Mouse (Mus musculus) small intestine, adult 2 months (tissue): ENCODE results near the gene Iqschfp. TPM values are rescaled to one million over a fixed set of nuclear protein-coding genes. Genes with fewer than 3 reads are reported as not detected.

Experiments
- H3K27ac ChIP-seq: fragments of 200-500 bp; 2 replicates; pipeline ENCODE4 v1.5.1; 2012; ENCODE audit warnings: low read depth, low read length, control low read depth, inconsistent platforms; ENCODE audit not compliant: insufficient read depth
- H3K27me3 ChIP-seq: fragments of 200-500 bp; 2 replicates; pipeline ENCODE4 v1.6.1; 2012; ENCODE audit warnings: mild to moderate bottlenecking, moderate library complexity, low read length, inconsistent platforms; ENCODE audit not compliant: control insufficient read depth, insufficient read depth
- H3K36me3 ChIP-seq: fragments of 200-500 bp; 2 replicates; pipeline ENCODE4 v1.6.1; 2012; ENCODE audit warnings: mild to moderate bottlenecking, low read length, control low read depth, inconsistent platforms; ENCODE audit not compliant: control insufficient read depth, insufficient read depth
- H3K4me1 ChIP-seq: fragments of 200-500 bp; 2 replicates; pipeline ENCODE4 v1.6.1; 2012; ENCODE audit warnings: low read length, inconsistent platforms, mixed read lengths; ENCODE audit not compliant: control insufficient read depth, insufficient read depth, insufficient read length
- H3K4me3 ChIP-seq: fragments of 200-500 bp; 2 replicates; pipeline ENCODE4 v1.5.1; 2012; ENCODE audit warnings: low read depth, mild to moderate bottlenecking, control low read depth, inconsistent platforms, low read length, moderate library complexity
- CTCF ChIP-seq: fragments of 200-500 bp; IDR thresholded peaks from 2 replicates; pipeline ENCODE4 v1.5.1; 2012; ENCODE audit warnings: low read depth, mild to moderate bottlenecking, control low read depth, inconsistent platforms, low read length, moderate library complexity, mixed read lengths; ENCODE audit not compliant: insufficient replicate concordance, insufficient read length; ENCODE audit errors: extremely low read depth
- POLR2A ChIP-seq: fragments of 200-500 bp; IDR thresholded peaks from 2 replicates; pipeline ENCODE4 v1.6.1; 2012; ENCODE audit warnings: low read depth, mild to moderate bottlenecking, control low read depth, inconsistent platforms, low read length, moderate library complexity
- WGBS: fragments of 180-500 bp; shearing (Covaris S2); methylation state at CpG from one replicate; pipeline ENCODE4 v1.1.7; 2018; 5-methylcytosine and 5-hydroxymethylcytosine counted together
- polyA plus RNA-seq: library from polyadenylated mRNA; depleted of rRNA; stranded (reverse); fragments of >200 nt; gene quantifications from 2 replicates; pipeline ENCODE4 v1.2.3, GENCODE M21; 2012

The Iqschfp gene
- polyA plus RNA-seq, 1 experiment: not detected

- H3K27ac ChIP-seq: no peak overlapping the region
- peaks cover under 1% of the 10 kb centered on the region; the same call in 1 of the 2 replicates for H3K4me1 ChIP-seq
- TF ChIP-seq CTCF (no peak), POLR2A (no peak)
- no peak overlapping the region for H3K4me3 ChIP-seq
- WGBS: 82% methylated on average over 8 of the region's 8 CpGs
- no peaks in the 10 kb centered on the region for H3K27me3 ChIP-seq
- no peaks in the 10 kb centered on the region for H3K36me3 ChIP-seq
These were observed 698.4 kb downstream of the Iqschfp start for GRCm38 (mm10) chr3:68590436-68590835.

- H3K4me3 ChIP-seq: no peak overlapping the region
- H3K36me3 ChIP-seq: no peaks in the 10 kb centered on the region
- H3K4me1 ChIP-seq: peaks cover 2% of the 10 kb centered on the region; the same call in 1 of the 2 replicates
- WGBS: 74% methylated on average over 10 of the region's 10 CpGs
- H3K27ac ChIP-seq: no peak overlapping the region
- TF ChIP-seq POLR2A (no peak), CTCF (no peak)
- no peaks in the 10 kb centered on the region for H3K27me3 ChIP-seq
These were observed 700.5 kb downstream of the Iqschfp start for GRCm38 (mm10) chr3:68592575-68592974.

- no peaks in the 10 kb centered on the region for H3K27me3 ChIP-seq
- H3K36me3 ChIP-seq: no peaks in the 10 kb centered on the region
- no peak overlapping the region for H3K27ac ChIP-seq
- no peak for TF ChIP-seq CTCF
- no peak for TF ChIP-seq POLR2A
- peaks cover 2% of the 10 kb centered on the region; the same call in 1 of the 2 replicates for H3K4me1 ChIP-seq
- WGBS: 45% methylated on average over 12 of the region's 12 CpGs
- no peak overlapping the region for H3K4me3 ChIP-seq
These were observed 701.2 kb downstream of the Iqschfp start for GRCm38 (mm10) chr3:68593073-68593867.

GRCm38 (mm10) chr3:68595316-68595925, 703.4 kb downstream of the Iqschfp start:
- 48% methylated on average over 10 of the region's 10 CpGs for WGBS
- Histone ChIP-seq H3K27ac (no peak overlapping the region), H3K4me1 (peaks cover 2% of the 10 kb centered on the region; the same call in 1 of the 2 replicates), H3K27me3 (no peaks in the 10 kb centered on the region), H3K36me3 (no peaks in the 10 kb centered on the region), H3K4me3 (no peak overlapping the region)
- TF ChIP-seq POLR2A (no peak), CTCF (no peak)

GRCm38 (mm10) chr3:68596938-68597337, 704.9 kb downstream of the Iqschfp start:
- no peaks in the 10 kb centered on the region for H3K36me3 ChIP-seq
- no peak for TF ChIP-seq CTCF
- TF ChIP-seq POLR2A: no peak
- H3K4me1 ChIP-seq: peaks cover 2% of the 10 kb centered on the region; the same call in 1 of the 2 replicates
- H3K27me3 ChIP-seq: no peaks in the 10 kb centered on the region
- no peak overlapping the region for H3K4me3 ChIP-seq
- no peak overlapping the region for H3K27ac ChIP-seq
- 95% methylated on average over 4 of the region's 4 CpGs for WGBS

GRCm38 (mm10) chr3:68602891-68603290, 710.9 kb downstream of the Iqschfp start:
- Histone ChIP-seq H3K4me3 (no peak overlapping the region), H3K4me1 (no peaks in the 10 kb centered on the region), H3K27me3 (no peaks in the 10 kb centered on the region), H3K36me3 (no peaks in the 10 kb centered on the region), H3K27ac (no peak overlapping the region; the same call in 1 of the 2 replicates)
- TF ChIP-seq POLR2A (no peak), CTCF (no peak)
- 77% methylated on average over 9 of the region's 9 CpGs for WGBS

GRCm38 (mm10) chr3:68604467-68604866, 712.4 kb downstream of the Iqschfp start:
- Histone ChIP-seq H3K4me3 (no peak overlapping the region), H3K27me3 (no peaks in the 10 kb centered on the region), H3K4me1 (no peaks in the 10 kb centered on the region), H3K36me3 (no peaks in the 10 kb centered on the region), H3K27ac (no peak overlapping the region)
- WGBS: 70% methylated on average over 10 of the region's 10 CpGs
- no peak for TF ChIP-seq CTCF
- TF ChIP-seq POLR2A: no peak
